Mouse (Mus musculus): ENCODE measurements around the gene Atp6v1g2.

Gene Atp6v1g2

GRCm38 (mm10) chr17:35254241-35255098, 21.0 kb downstream of the Atp6v1g2 start:
- DNase-seq (ENCODE audit: extremely low spot score, low read depth, low spot score): no peak

DNA sequence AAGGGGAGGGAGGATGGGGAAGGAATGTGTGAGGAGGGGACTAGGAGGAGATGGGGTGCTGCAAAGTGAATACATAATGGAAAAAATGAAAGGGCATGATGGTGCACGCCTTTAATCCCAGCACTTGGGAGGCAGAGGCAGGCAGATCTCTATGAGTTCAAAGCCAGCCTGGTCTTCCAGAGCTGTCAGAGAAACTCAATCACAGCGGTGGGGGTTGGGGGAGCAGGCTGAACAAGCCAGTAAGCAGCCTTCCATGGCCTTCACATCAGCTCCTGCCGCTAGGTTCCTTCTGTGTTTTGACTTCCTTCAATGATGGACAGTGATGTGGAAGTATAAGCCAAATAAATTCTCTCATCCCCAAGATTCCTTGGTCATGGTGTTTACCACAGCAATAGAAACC, 21.8 kb downstream of the Atp6v1g2 start:
- DNase-seq (ENCODE audit: extremely low spot score, low read depth, low spot score): no peak

- no peak for DNase-seq (ENCODE audit: extremely low spot score, low read depth, low spot score)
These were observed 22.2 kb downstream of the Atp6v1g2 start for GRCm38 (mm10) chr17:35255704-35256103.

DNA sequence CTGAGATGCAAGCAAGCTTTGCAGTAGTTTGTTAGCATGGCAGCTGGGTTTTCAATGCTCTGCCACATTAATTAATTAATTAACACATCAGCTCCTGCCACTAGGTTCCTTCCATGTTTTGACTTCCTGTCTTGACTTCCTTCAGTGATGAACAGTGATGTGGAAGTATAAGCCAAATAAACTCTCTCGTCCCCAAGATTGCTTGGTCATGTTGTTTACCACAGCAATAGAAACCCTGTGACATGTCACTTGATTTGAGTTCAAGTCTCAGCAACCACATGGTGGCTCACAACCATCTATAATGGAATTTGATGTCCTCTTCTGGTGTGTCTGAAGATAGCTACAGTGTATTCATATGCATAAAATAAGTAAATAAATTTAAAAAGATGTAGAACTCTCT, 23.9 kb downstream of the Atp6v1g2 start:
- no peak for DNase-seq (ENCODE audit: extremely low spot score, low read depth, low spot score)

GRCm38 (mm10) chr17:35257824-35258491, 24.5 kb downstream of the Atp6v1g2 start:
- DNase-seq (ENCODE audit: extremely low spot score, low read depth, low spot score): peak; percentile 89

- no peak for DNase-seq (ENCODE audit: extremely low spot score, low read depth, low spot score)
These were observed 25.3 kb downstream of the Atp6v1g2 start for GRCm38 (mm10) chr17:35258492-35259478.

- DNase-seq (ENCODE audit: extremely low spot score, low read depth, low spot score): no peak
These were observed 26.2 kb downstream of the Atp6v1g2 start for GRCm38 (mm10) chr17:35259621-35260020.

- no peak for DNase-seq (ENCODE audit: extremely low spot score, low read depth, low spot score)
These were observed 28.2 kb downstream of the Atp6v1g2 start for GRCm38 (mm10) chr17:35261651-35262050.

DNA sequence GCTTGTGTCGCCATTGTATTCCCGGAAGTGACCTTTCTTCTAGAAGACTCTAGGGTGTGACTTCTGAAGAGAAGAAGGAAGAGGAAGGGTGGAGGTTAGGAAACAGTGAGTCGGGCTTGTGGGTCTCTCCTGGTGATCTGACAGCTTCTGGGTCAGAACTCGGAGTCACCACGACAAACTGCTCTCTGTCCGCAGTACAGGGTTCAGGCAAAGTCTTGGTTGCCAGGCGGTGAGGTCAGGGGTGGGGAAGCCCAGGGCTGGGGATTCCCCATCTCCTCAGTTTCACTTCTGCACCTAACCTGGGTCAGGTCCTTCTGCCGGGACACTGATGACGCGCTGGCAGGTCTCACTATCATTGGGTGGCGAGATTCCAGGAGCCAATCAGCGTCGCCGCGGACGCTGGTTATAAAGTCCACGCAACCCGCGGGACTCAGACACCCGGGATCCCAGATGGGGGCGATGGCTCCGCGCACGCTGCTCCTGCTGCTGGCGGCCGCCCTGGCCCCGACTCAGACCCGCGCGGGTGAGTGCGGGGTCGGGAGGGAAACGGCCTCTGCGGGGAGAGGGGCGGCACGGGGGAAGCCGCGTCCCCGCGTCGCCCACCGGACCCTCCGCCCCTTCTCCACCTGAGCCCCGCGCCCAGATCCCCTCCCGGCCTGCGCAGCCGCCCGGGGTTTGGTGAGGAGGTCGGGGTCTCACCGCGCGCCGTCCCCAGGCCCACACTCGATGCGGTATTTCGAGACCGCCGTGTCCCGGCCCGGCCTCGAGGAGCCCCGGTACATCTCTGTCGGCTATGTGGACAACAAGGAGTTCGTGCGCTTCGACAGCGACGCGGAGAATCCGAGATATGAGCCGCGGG, 29.4 kb downstream of the Atp6v1g2 start, which contains the start of gene H2-D1:
H2-D1 (plus strand) TSS at position 67 of the 859 bp plus-strand sequence.
- peak; percentile 73 for DNase-seq (ENCODE audit: extremely low spot score, low read depth, low spot score)

GRCm38 (mm10) chr17:35263523-35263883, 30.0 kb downstream of the Atp6v1g2 start:
- DNase-seq (ENCODE audit: extremely low spot score, low read depth, low spot score): no peak

GRCm38 (mm10) chr17:35267399-35268086, 34.1 kb downstream of the Atp6v1g2 start:
- no peak for DNase-seq (ENCODE audit: extremely low spot score, low read depth, low spot score)

GRCm38 (mm10) chr17:35269653-35270347, 36.3 kb downstream of the Atp6v1g2 start:
- DNase-seq (ENCODE audit: extremely low spot score, low read depth, low spot score): no peak

GRCm38 (mm10) chr17:35272249-35272648, 38.8 kb downstream of the Atp6v1g2 start:
- no peak for DNase-seq (ENCODE audit: extremely low spot score, low read depth, low spot score)

GRCm38 (mm10) chr17:35274770-35275169, 41.3 kb downstream of the Atp6v1g2 start:
- peak; percentile 71 for DNase-seq (ENCODE audit: extremely low spot score, low read depth, low spot score)

GRCm38 (mm10) chr17:35276304-35276864, 42.9 kb downstream of the Atp6v1g2 start:
- DNase-seq (ENCODE audit: extremely low spot score, low read depth, low spot score): no peak

GRCm38 (mm10) chr17:35278049-35278448, 44.6 kb downstream of the Atp6v1g2 start:
- no peak for DNase-seq (ENCODE audit: extremely low spot score, low read depth, low spot score)

DNA sequence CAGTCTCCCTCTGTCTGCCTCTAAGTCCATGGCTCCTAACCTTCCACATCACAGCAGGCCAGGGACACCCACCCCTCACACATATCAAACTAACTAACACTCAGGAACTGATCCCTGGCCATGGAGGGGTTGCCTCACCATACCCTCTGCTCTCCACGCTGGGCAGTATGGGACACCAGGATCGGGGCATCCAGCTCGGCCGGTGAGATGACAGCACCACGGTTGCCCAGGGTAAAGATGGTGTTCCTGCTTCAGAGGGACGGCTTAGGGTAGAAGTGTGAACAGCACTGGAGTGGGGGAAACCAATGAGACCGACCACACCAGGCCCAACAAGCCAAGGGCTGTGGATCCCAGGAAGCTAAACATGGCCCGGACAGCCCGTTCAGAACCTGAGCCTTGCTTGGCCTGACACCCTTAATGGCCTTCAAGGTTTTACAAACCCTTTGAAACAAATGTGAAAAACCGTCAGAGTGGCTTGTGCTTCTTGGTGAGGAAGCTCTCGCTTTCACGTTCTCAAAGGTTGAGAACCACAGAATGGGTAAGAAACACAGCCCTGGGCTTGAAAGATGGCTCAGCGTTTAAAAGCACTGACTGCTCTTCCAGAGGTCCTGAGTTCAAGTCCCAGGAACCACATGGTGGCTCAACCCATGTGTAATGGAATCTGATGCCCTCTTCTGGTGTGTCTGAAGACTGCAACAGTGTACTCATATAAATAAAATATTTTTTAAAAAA, 45.7 kb downstream of the Atp6v1g2 start:
- DNase-seq (ENCODE audit: extremely low spot score, low read depth, low spot score): no peak

- DNase-seq (ENCODE audit: extremely low spot score, low read depth, low spot score): no peak
These were observed 46.8 kb downstream of the Atp6v1g2 start for GRCm38 (mm10) chr17:35280276-35280675.
